Mouse (Mus musculus) C2C12 (cell line): Measurements from ENCODE around the gene Sh3gl1. TPM values are rescaled to one million over a fixed set of nuclear protein-coding genes. Genes with fewer than 3 reads are reported as not detected.
"Not testable (repeated sequence)": the region's sequence is repeated elsewhere in the genome, so short reads cannot be mapped to it uniquely, and the experiment has no call there.

Experiments
- H3K27me3 ChIP-seq: one replicate; pipeline ENCODE4 v1.6.1; 2011; ENCODE audit not compliant: control insufficient read depth, insufficient read depth, insufficient read length
- H3K36me3 ChIP-seq: one replicate; pipeline ENCODE4 v1.6.1; 2011; ENCODE audit not compliant: control insufficient read depth, insufficient read depth
- H3K4me3 ChIP-seq: one replicate; pipeline ENCODE4 v1.5.1; 2011; ENCODE audit warnings: mild to moderate bottlenecking, control low read depth; ENCODE audit not compliant: poor library complexity, insufficient read depth, severe bottlenecking
- H3K79me2 ChIP-seq: one replicate; pipeline ENCODE4 v1.6.1; 2011; ENCODE audit not compliant: control insufficient read depth, insufficient read depth
- H3K79me3 ChIP-seq: one replicate; pipeline ENCODE4 v1.6.1; 2011; ENCODE audit warnings: low read depth, control low read depth
- H3ac ChIP-seq: one replicate; pipeline ENCODE3; 2011; ENCODE audit warnings: low read depth; ENCODE audit not compliant: control insufficient read depth, insufficient read length
- CEBPB ChIP-seq: IDR thresholded peaks from one replicate; pipeline ENCODE4 v1.6.1; 2011; ENCODE audit warnings: low read depth, mild to moderate bottlenecking, control low read depth, moderate library complexity
- CTCF ChIP-seq: IDR thresholded peaks from one replicate; pipeline ENCODE4 v1.5.1; 2011; ENCODE audit not compliant: control insufficient read depth, insufficient read depth, insufficient read length
- FOSL1 ChIP-seq: IDR thresholded peaks from one replicate; pipeline ENCODE4 v1.8.0; 2011; ENCODE audit warnings: mild to moderate bottlenecking, low read length; ENCODE audit not compliant: poor library complexity, insufficient read depth, severe bottlenecking
- MAX ChIP-seq: IDR thresholded peaks from one replicate; pipeline ENCODE4 v1.6.1; 2011; ENCODE audit warnings: mild to moderate bottlenecking, control low read depth
- MYOD1 ChIP-seq: IDR thresholded peaks from one replicate; pipeline ENCODE4 v1.6.1; 2011; ENCODE audit warnings: low read depth; ENCODE audit not compliant: control insufficient read depth, insufficient read length
- MYOG ChIP-seq: IDR thresholded peaks from one replicate; pipeline ENCODE4 v1.6.1; 2011; ENCODE audit not compliant: control insufficient read depth, insufficient read length; ENCODE audit errors: extremely low read depth
- USF1 ChIP-seq: IDR thresholded peaks from one replicate; pipeline ENCODE4 v1.6.1; 2011; ENCODE audit warnings: low read depth, mild to moderate bottlenecking, control low read depth, moderate library complexity
- polyA plus RNA-seq: library from polyadenylated mRNA; unstranded; fragments of >200 nt; fragmentation: generic; extraction: Trizol; gene quantifications from one replicate; pipeline ENCODE4 v1.2.1, GENCODE M21; 2012; ENCODE audit warnings: missing spikeins

The Sh3gl1 gene
- polyA plus RNA-seq, 1 experiment, result 83.9 TPM

DNA sequence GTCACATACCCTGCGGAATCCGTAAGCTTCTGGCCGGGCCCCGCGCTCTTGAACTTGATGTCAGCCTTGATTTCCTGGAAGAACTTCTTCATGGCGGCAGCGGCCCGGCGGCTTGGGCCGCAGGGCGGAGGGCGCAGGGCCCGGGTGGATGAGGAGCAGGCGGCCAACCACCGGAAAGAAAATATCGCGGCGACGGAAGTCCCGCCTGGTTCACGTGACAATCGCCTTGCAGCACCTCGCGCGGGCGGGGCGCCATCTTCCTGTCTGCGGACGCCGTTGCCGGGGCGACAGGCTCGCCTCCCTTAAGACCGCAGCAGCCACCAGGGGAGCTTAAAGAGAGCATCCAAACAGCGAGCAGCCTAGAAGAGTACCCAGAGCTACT is 38.4 kb upstream of the Sh3gl1 start, which contains the start of gene Ubxn6:
Ubxn6 (minus strand) TSS at position 202 of the 382 bp plus-strand sequence.
- TF ChIP-seq USF1, result peak; percentile 86
- peak; percentile 82 for TF ChIP-seq MAX
- TF ChIP-seq MYOG, result no peak
- H3K27me3 ChIP-seq, result no peaks in the 10 kb centered on the region

DNA sequence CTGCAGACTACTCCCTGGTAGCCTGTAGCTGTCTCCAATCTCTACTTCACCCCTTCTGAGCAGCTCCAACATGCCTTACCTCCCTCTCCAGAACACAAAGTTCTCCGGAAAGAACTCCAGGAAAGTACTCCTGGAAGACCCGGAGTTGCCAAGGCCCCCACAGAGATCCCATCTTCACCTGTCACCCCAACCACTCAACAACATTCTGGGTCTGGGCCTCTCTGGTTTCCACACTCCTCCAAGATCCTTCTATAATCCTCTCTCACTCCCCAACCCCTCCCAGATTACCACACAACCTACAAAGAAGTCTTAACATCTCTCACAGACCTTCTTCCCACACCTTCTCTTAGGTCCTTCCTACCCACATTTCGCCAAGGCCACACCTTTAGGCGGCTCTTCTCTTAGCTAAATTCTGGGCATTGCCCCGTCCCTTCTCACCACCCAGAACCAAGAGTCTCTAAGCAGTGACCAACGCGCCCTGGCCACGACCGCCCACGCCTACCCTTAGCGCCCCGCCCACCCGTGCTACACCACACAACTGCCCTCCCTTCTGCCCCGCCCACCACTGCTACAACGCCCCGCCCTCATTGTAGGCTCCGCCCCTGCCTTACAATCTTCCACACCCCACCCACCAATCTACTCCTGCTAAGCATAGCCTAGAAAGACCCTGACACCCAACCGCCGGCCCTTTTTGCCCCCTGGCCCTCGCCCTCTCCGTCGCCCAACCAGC is 37.8 kb upstream of the Sh3gl1 start:
- Histone ChIP-seq H3K4me3 (peak overlapping the region; percentile 79), H3K36me3 (peaks cover 7% of the 10 kb centered on the region), H3ac (peak overlapping the region; percentile 51), H3K27me3 (no peaks in the 10 kb centered on the region), H3K79me2 (peaks cover 6% of the 10 kb centered on the region), H3K79me3 (no peaks in the 10 kb centered on the region)
- TF ChIP-seq MYOD1 (no peak), CTCF (no peak), MAX (no peak), CEBPB (no peak), FOSL1 (no peak), USF1 (no peak), MYOG (no peak)

More for the DNA sequence above, 38.4 kb upstream of the Sh3gl1 start, which contains the start of gene Ubxn6:
- peak within 1 kb of the TSS; percentile 51 for H3ac ChIP-seq
- peaks cover under 1% of the 10 kb centered on the region for H3K36me3 ChIP-seq
- H3K79me2 ChIP-seq, result peaks cover 8% of the 10 kb centered on the region
- peak within 1 kb of the TSS; percentile 79 for H3K4me3 ChIP-seq
- no peaks in the 10 kb centered on the region for H3K79me3 ChIP-seq

DNA sequence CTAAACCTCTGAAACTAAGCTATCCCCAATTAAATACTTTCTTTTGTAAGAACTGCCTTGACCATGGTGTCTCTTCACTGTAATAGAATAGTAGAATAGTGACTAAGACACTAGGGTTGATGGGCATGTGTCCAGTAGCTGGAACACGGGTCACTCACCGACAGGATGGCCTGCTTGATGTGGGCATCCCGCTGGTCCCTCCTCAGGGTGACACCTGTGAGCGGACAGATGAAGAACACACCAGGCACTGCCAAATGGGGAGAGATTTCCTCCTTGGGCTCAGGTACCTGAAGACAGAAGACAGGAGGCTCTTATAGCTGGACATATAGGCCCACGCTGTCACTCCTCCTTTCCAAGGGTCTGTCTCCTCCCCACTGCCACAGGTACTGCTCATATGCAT is 35.8 kb upstream of the Sh3gl1 start:
- H3ac ChIP-seq, result no peak overlapping the region
- no peak for TF ChIP-seq MYOG
- no peak for TF ChIP-seq USF1
- no peak for TF ChIP-seq MAX
- TF ChIP-seq CTCF, result no peak
- no peak for TF ChIP-seq FOSL1
- TF ChIP-seq CEBPB, result no peak
- TF ChIP-seq MYOD1, result no peak

GRCm38 (mm10) chr17:56071126-56071525 is 34.7 kb upstream of the Sh3gl1 start:
- TF ChIP-seq USF1 (no peak), MYOG (no peak), MAX (no peak), FOSL1 (no peak), CTCF (no peak), MYOD1 (no peak), CEBPB (no peak)
- Histone ChIP-seq H3K79me3 (no peaks in the 10 kb centered on the region), H3K36me3 (peaks cover 36% of the 10 kb centered on the region), H3K4me3 (no peak overlapping the region), H3K79me2 (peaks cover 6% of the 10 kb centered on the region), H3K27me3 (no peaks in the 10 kb centered on the region), H3ac (no peak overlapping the region)

More for the DNA sequence above, 35.8 kb upstream of the Sh3gl1 start:
- no peaks in the 10 kb centered on the region for H3K79me3 ChIP-seq
- H3K27me3 ChIP-seq, result no peaks in the 10 kb centered on the region
- peaks cover 6% of the 10 kb centered on the region for H3K79me2 ChIP-seq
- H3K4me3 ChIP-seq, result no peak overlapping the region
- H3K36me3 ChIP-seq, result peaks cover 27% of the 10 kb centered on the region

GRCm38 (mm10) chr17:56069066-56069465 is 32.6 kb upstream of the Sh3gl1 start:
- Histone ChIP-seq H3K36me3 (peaks cover 56% of the 10 kb centered on the region), H3K4me3 (no peak overlapping the region), H3K27me3 (no peaks in the 10 kb centered on the region), H3K79me2 (peaks cover 4% of the 10 kb centered on the region), H3ac (no peak overlapping the region), H3K79me3 (no peaks in the 10 kb centered on the region)
- TF ChIP-seq MYOG (no peak), MYOD1 (no peak), FOSL1 (no peak), USF1 (no peak), CEBPB (no peak), CTCF (no peak), MAX (no peak)

GRCm38 (mm10) chr17:56066451-56066850 is 30.0 kb upstream of the Sh3gl1 start:
- TF ChIP-seq CTCF (no peak), CEBPB (no peak), MYOG (no peak), MAX (no peak), MYOD1 (no peak), FOSL1 (no peak), USF1 (no peak)
- Histone ChIP-seq H3K4me3 (no peak overlapping the region), H3K79me3 (no peaks in the 10 kb centered on the region), H3K36me3 (peaks cover 81% of the 10 kb centered on the region), H3ac (no peak overlapping the region), H3K79me2 (no peaks in the 10 kb centered on the region), H3K27me3 (no peaks in the 10 kb centered on the region)

GRCm38 (mm10) chr17:56065715-56066114 is 29.3 kb upstream of the Sh3gl1 start:
- H3K36me3 ChIP-seq, result peaks cover 89% of the 10 kb centered on the region
- H3K79me2 ChIP-seq, H3ac ChIP-seq: not testable (repeated sequence)

More at GRCm38 (mm10) chr17:56065715-56066114, 29.3 kb upstream of the Sh3gl1 start:
- not testable (repeated sequence) for H3K4me3 ChIP-seq, H3K27me3 ChIP-seq, H3K79me3 ChIP-seq
